Mouse (Mus musculus): ENCODE measurements around the gene Prol1. TPM values are rescaled to one million over a fixed set of nuclear protein-coding genes. Genes with fewer than 3 reads are reported as not detected.

The Prol1 gene
- polyA plus RNA-seq, 1 experiment = not detected

- TF ChIP-seq CTCF (IDR thresholded peaks at IDR 0.05; ENCODE audit: low read depth, low read length) (no peak), EP300 (IDR thresholded peaks at IDR 0.05; ENCODE audit: insufficient read depth, low read depth, low read length) (no peak)
- no peak overlapping the region for H3K4me3 ChIP-seq (ENCODE audit: low read depth, low read length)
These were observed 53.6 kb downstream of the Prol1 start for GRCm38 (mm10) chr5:88370578-88371232.

GRCm38 (mm10) chr5:88372563-88372962, 55.5 kb downstream of the Prol1 start:
- no peak overlapping the region for H3K27ac ChIP-seq (ENCODE audit: insufficient read depth, low read length)
- H3K9me3 ChIP-seq (replicated peaks; ENCODE audit: control insufficient read depth, insufficient read depth, low read length, poor library complexity, severe bottlenecking) = no peaks in the 10 kb centered on the region
- TF ChIP-seq EP300 (IDR thresholded peaks at IDR 0.05; ENCODE audit: insufficient read depth, low read depth, low read length) (no peak), POLR2A (IDR thresholded peaks at IDR 0.05; ENCODE audit: insufficient read depth, low read length) (no peak), CTCF (IDR thresholded peaks at IDR 0.05; ENCODE audit: low read depth, low read length) (no peak)
- no peaks in the 10 kb centered on the region for H3K4me1 ChIP-seq (ENCODE audit: control insufficient read depth, insufficient read depth, low read length)
- H3K9ac ChIP-seq (ENCODE audit: low read depth, poor library complexity, severe bottlenecking) = no peak overlapping the region
- no peak overlapping the region for H3K4me3 ChIP-seq (ENCODE audit: low read depth, low read length)
- H3K36me3 ChIP-seq (ENCODE audit: control insufficient read depth, insufficient read depth, low read length, poor library complexity, severe bottlenecking) = no peaks in the 10 kb centered on the region
- H3K27me3 ChIP-seq (ENCODE audit: control insufficient read depth, insufficient read depth, low read length, poor library complexity, severe bottlenecking) = no peaks in the 10 kb centered on the region

More at GRCm38 (mm10) chr5:88370578-88371232, 53.6 kb downstream of the Prol1 start:
- no peaks in the 10 kb centered on the region for H3K36me3 ChIP-seq (ENCODE audit: control insufficient read depth, insufficient read depth, low read length, poor library complexity, severe bottlenecking)
- H3K9ac ChIP-seq (ENCODE audit: low read depth, poor library complexity, severe bottlenecking) = no peak overlapping the region
- no peaks in the 10 kb centered on the region for H3K9me3 ChIP-seq (replicated peaks; ENCODE audit: control insufficient read depth, insufficient read depth, low read length, poor library complexity, severe bottlenecking)
- no peaks in the 10 kb centered on the region for H3K27me3 ChIP-seq (ENCODE audit: control insufficient read depth, insufficient read depth, low read length, poor library complexity, severe bottlenecking)
- H3K27ac ChIP-seq (ENCODE audit: insufficient read depth, low read length) = no peak overlapping the region
- H3K4me1 ChIP-seq (ENCODE audit: control insufficient read depth, insufficient read depth, low read length) = no peaks in the 10 kb centered on the region

GRCm38 (mm10) chr5:88375808-88376207, 58.7 kb downstream of the Prol1 start, which contains the start of gene Amtn:
Gene Amtn, plus strand, starts transcription at chr5:88376108.
- Histone ChIP-seq H3K9me3 (replicated peaks; ENCODE audit: control insufficient read depth, insufficient read depth, low read length, poor library complexity, severe bottlenecking) (no peaks in the 10 kb centered on the region), H3K27ac (ENCODE audit: insufficient read depth, low read length) (no peak within 1 kb of the TSS), H3K27me3 (ENCODE audit: control insufficient read depth, insufficient read depth, low read length, poor library complexity, severe bottlenecking) (no peaks in the 10 kb centered on the region), H3K9ac (ENCODE audit: low read depth, poor library complexity, severe bottlenecking) (no peak within 1 kb of the TSS), H3K4me1 (ENCODE audit: control insufficient read depth, insufficient read depth, low read length) (no peaks in the 10 kb centered on the region), H3K4me3 (ENCODE audit: low read depth, low read length) (no peak within 1 kb of the TSS), H3K36me3 (ENCODE audit: control insufficient read depth, insufficient read depth, low read length, poor library complexity, severe bottlenecking) (no peaks in the 10 kb centered on the region)
- no peak for TF ChIP-seq EP300 (IDR thresholded peaks at IDR 0.05; ENCODE audit: insufficient read depth, low read depth, low read length)
- no peak for TF ChIP-seq POLR2A (IDR thresholded peaks at IDR 0.05; ENCODE audit: insufficient read depth, low read length)
- TF ChIP-seq CTCF (IDR thresholded peaks at IDR 0.05; ENCODE audit: low read depth, low read length) = no peak

Other genes starting within 250 kb of the Prol1 start
- gene Smr2, start 230.8 kb upstream of the Prol1 start, polyA plus RNA-seq (2011; ENCODE audit: insufficient read depth, insufficient read length, low read depth, missing spikeins) = not detected in 2 replicates
- not detected in 2 replicates for gene Gm11116, start 205.8 kb upstream of the Prol1 start, polyA plus RNA-seq (2011; ENCODE audit: insufficient read depth, insufficient read length, low read depth, missing spikeins)
- gene Gm11115, start 163.2 kb upstream of the Prol1 start, polyA plus RNA-seq (2011; ENCODE audit: insufficient read depth, insufficient read length, low read depth, missing spikeins) = not detected in 2 replicates
- gene Gm7714, start 48.4 kb upstream of the Prol1 start, polyA plus RNA-seq (2011; ENCODE audit: insufficient read depth, insufficient read length, low read depth, missing spikeins) = not detected in 2 replicates
- gene Amtn, start 58.8 kb downstream of the Prol1 start, polyA plus RNA-seq (2011; ENCODE audit: insufficient read depth, insufficient read length, low read depth, missing spikeins) = not detected in 2 replicates
- gene Ambn, start 138.7 kb downstream of the Prol1 start, polyA plus RNA-seq (2011; ENCODE audit: insufficient read depth, insufficient read length, low read depth, missing spikeins) = not detected in 2 replicates
- not detected in 2 replicates for gene Enam, start 170.7 kb downstream of the Prol1 start, polyA plus RNA-seq (2011; ENCODE audit: insufficient read depth, insufficient read length, low read depth, missing spikeins)
- gene Jchain, start 210.6 kb downstream of the Prol1 start, polyA plus RNA-seq (2011; ENCODE audit: insufficient read depth, insufficient read length, low read depth, missing spikeins) = not detected in 2 replicates
- gene Utp3, start 237.2 kb downstream of the Prol1 start, polyA plus RNA-seq (2011; ENCODE audit: insufficient read depth, insufficient read length, low read depth, missing spikeins) = 100.0 and 108 TPM in 2 replicates
- 30.1 and 30.6 TPM in 2 replicates for gene Rufy3, start 247.7 kb downstream of the Prol1 start, polyA plus RNA-seq (2011; ENCODE audit: insufficient read depth, insufficient read length, low read depth, missing spikeins)